Mouse (Mus musculus) spleen, postnatal 36 days (tissue): ENCODE results near the gene Olfr1153.

Source experiments
- DNase-seq, 2 experiments: peaks; one replicate each; pipeline ENCODE4 v3.0.0; 2022; ENCODE audit warnings: low spot score in 2 of 2, mixed read lengths in 1 of 2

Olfr1153 gene

DNA sequence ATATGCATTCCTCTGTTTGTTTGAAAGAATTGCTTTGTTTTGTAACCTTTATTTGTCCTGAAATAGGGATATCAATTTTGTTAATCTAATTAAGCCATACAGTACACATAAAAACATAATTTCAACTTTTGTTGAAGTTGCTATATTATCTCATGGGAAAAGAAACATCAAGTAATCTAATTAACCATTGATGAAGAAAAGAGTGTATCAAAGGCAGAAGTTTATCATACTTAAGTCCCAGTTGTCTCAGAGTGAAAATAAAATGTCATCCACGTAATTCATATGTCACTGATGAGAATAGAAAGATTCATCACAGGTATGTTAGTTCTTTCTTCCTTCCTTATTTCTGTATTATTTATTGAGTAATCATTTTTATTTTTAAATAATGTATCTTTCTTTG lies at the start of gene Olfr1153:
Gene Olfr1153 (plus strand): TSS at position 301 of the 400 bp plus-strand sequence.
- no peak for DNase-seq

GRCm38 (mm10) chr2:87855562-87855961 lies 39.2 kb upstream of the Olfr1153 start, which contains the start of gene Olfr1151:
Olfr1151 (plus strand) TSS chr2:87855862.
- DNase-seq: no peak

- DNase-seq: no peak
Observed at GRCm38 (mm10) chr2:87866192-87866591, 28.6 kb upstream of the Olfr1153 start, which contains the start of gene Olfr1152. Olfr1152 (plus strand) TSS chr2:87866492.

GRCm38 (mm10) chr2:87905066-87905465 lies 10.3 kb downstream of the Olfr1153 start, which contains the start of gene Olfr1154:
Olfr1154 (minus strand) TSS chr2:87905166.
- DNase-seq: no peak

DNA sequence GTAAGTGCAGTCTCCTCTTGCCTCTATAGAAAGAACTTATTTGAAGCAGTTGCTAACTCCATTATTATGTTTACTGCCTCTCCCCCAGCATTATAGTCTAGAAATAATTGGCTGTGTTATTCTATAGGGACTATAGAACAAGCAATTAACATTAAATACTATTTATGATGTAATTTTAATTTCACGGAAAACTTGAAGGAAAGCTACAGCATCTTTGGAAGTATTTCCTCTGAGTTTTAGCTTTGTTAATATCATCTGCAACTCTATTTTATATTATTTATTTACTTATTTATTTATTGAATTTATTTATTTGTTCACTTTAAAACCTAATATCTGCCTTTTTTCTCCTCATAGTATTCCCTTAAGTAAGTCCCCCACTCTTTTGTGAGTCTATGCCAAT lies 50.3 kb downstream of the Olfr1153 start, which contains the start of gene Olfr1155:
Gene Olfr1155 (minus strand): TSS at position 101 of the 400 bp plus-strand sequence.
- DNase-seq: no peak
